Mouse (Mus musculus) hindbrain, embryonic 11.5 days (tissue): ENCODE data around the gene Tab2. TPM values are rescaled to one million over a fixed set of nuclear protein-coding genes. Genes with fewer than 3 reads are reported as not detected.
A peak's percentile ranks its signal among the peaks of the same experiment; 100 is the strongest.

Experiments
- ATAC-seq: fragments of 200-750 bp; cut with Nextera tagmentation; 2 replicates; pipeline ENCODE4 v1.8.0; 2017; ENCODE audit warnings: mild to moderate bottlenecking, moderate TSS enrichment, moderate library complexity; ENCODE audit not compliant: low FRiP score
- DNase-seq: peaks from one replicate; pipeline ENCODE4 v3.0.0-alpha.2; 2015; ENCODE audit warnings: low spot score
- H3K27ac ChIP-seq: fragments of 300-500 bp; sonication (generic); 2 replicates; pipeline ENCODE4 v1.5.1; 2014; ENCODE audit warnings: mild to moderate bottlenecking, low read depth, low read length
- H3K27me3 ChIP-seq: fragments of 300-500 bp; sonication (generic); 2 replicates; pipeline ENCODE4 v1.6.1; 2014; ENCODE audit warnings: mild to moderate bottlenecking, low read length, moderate library complexity, mixed read lengths; ENCODE audit not compliant: control insufficient read depth, insufficient read depth
- H3K36me3 ChIP-seq: fragments of 300-500 bp; sonication (generic); 2 replicates; pipeline ENCODE4 v1.6.1; 2014; ENCODE audit warnings: mild to moderate bottlenecking, low read length, moderate library complexity, mixed read lengths; ENCODE audit not compliant: control insufficient read depth, insufficient read depth
- H3K4me1 ChIP-seq: fragments of 300-500 bp; sonication (generic); replicated peaks from 2 replicates; pipeline ENCODE4 v1.6.1; 2014; ENCODE audit warnings: low read length, mixed read lengths; ENCODE audit not compliant: control insufficient read depth, insufficient read depth
- H3K4me2 ChIP-seq: fragments of 300-500 bp; sonication (generic); replicated peaks from 2 replicates; pipeline ENCODE4 v1.6.1; 2014; ENCODE audit warnings: mild to moderate bottlenecking, low read depth, low read length
- H3K4me3 ChIP-seq: fragments of 300-500 bp; sonication (generic); 2 replicates; pipeline ENCODE4 v1.5.1; 2014; ENCODE audit warnings: low read depth, low read length
- H3K9ac ChIP-seq: fragments of 300-500 bp; sonication (generic); 2 replicates; pipeline ENCODE4 v1.6.1; 2014; ENCODE audit warnings: low read depth, low read length
- H3K9me3 ChIP-seq: fragments of 300-500 bp; sonication (generic); 2 replicates; pipeline ENCODE4 v1.6.1; 2016; ENCODE audit warnings: low read length; ENCODE audit not compliant: control insufficient read depth
- WGBS: fragments of 180-500 bp; shearing (Covaris S2); extraction: QIAGEN DNeasy Blood & Tissue Kit; methylation state at CpG from one replicate; pipeline ENCODE4 v1.1.7; 2014; 5-methylcytosine and 5-hydroxymethylcytosine counted together
- polyA plus RNA-seq: library from polyadenylated mRNA; unstranded; fragments of >200 nt; fragmentation: Nextera tagmentation; extraction: Ambion mirVana; gene quantifications from 2 replicates; pipeline ENCODE4 v1.2.1, GENCODE M21; 2014

Tab2 gene
- polyA plus RNA-seq, 1 experiment from 2014 or later = 29.6 TPM

DNA sequence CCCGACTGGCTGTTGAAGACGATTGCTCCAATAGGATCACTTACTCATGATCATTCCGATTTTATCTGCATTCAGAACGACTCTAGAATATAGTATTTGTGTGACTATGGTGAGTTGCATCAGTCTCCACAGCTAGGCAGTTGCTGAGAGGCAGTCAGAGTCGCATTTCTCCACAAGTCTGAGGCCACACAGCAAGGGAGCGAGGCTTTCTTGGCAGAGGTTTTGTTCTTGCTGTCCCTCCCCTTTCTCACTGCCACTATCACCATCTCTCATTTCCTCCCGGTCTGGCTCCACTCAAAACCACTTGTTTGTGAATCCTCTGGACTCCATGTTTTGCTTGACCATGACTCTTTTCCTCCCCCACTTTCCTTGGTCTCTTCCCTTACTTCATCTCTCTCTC is 81.8 kb downstream of the Tab2 start:
- Histone ChIP-seq H3K4me1 (no peaks in the 10 kb centered on the region), H3K9ac (no peak overlapping the region), H3K27me3 (no peaks in the 10 kb centered on the region), H3K4me3 (no peak overlapping the region), H3K9me3 (no peaks in the 10 kb centered on the region), H3K27ac (no peak overlapping the region), H3K4me2 (no peak overlapping the region), H3K36me3 (no peaks in the 10 kb centered on the region)
- 81% methylated on average over 7 of the region's 7 CpGs for WGBS
- no peak for DNase-seq
- no peak for ATAC-seq

DNA sequence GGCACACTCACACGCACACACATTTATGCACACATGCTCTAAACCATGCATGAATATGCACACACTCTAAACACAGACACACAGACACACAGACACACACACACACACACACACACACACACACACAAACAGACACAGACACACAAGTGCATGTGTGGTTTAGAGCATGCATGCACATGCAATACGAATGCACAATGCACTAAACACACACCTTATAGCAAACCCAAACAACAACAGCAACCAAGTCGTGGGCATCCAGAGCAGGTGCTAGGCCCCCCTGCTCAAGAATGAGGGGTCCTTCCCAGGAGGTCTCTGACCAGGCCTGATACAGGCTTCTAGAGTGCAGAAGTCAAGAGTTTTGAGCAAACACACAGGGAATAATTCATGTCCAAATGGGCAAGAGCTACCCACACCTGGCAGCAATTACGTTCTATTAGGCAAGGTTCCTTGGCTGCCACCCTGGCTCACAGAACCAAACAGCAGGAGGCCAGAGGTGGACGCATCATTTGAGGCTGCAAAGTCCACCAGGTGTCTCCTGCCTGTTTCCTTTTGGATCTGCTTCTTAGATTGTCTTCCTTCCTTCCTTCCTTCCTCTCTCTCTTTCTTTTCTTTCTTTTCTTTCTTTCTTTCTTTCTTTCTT is 84.5 kb downstream of the Tab2 start:
- no peak for DNase-seq
- no peak for ATAC-seq
- 84% methylated on average over 5 of the region's 5 CpGs for WGBS

DNA sequence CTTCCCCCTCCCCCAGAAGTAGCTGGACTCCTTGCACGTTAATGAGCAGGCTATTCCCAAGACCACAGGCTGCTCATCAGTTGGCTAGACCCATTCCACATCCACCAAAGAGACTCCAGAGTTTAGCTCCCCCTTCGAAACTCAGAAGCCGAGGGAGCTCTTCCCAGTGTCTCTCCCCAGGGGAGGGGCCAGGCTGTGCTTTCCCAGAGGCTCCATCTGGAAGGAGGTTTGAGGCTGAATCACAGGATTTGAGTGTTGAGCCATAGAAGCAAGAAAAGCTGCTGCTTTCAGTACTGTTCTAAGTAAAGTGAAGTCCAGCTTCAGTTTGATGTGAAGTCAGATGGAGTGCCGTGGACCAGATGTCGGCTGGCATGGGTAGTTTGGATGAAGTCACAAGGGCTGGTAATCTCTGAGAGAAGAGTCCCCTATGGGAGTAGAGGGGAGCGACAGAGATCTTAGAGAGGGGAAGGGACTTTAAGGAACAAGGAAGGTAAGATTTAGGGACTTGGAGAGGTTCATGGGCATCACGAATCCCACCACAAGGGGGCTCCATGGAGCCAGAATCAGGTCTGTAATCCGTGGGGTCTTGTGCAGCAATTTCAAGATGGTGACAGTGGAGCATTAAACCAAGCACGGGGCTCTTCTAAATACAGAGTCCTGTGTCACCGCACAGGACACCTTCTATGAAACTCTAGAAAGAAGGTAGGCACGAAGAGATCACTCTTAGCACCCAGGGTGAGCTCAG is 85.3 kb downstream of the Tab2 start:
- no peak overlapping the region for H3K4me2 ChIP-seq
- H3K27me3 ChIP-seq = peaks cover 7% of the 10 kb centered on the region
- H3K27ac ChIP-seq = no peak overlapping the region
- 67% methylated on average over 11 of the region's 11 CpGs for WGBS
- H3K36me3 ChIP-seq = no peaks in the 10 kb centered on the region
- no peaks in the 10 kb centered on the region for H3K4me1 ChIP-seq
- H3K4me3 ChIP-seq = no peak overlapping the region
- no peaks in the 10 kb centered on the region for H3K9me3 ChIP-seq
- no peak for ATAC-seq
- no peak overlapping the region for H3K9ac ChIP-seq
- DNase-seq = peak; percentile 63

More for the DNA sequence above, 84.5 kb downstream of the Tab2 start:
- H3K9ac ChIP-seq = no peak overlapping the region
- peaks cover 7% of the 10 kb centered on the region for H3K27me3 ChIP-seq
- no peak overlapping the region for H3K27ac ChIP-seq
- no peak overlapping the region for H3K4me3 ChIP-seq
- H3K4me1 ChIP-seq = no peaks in the 10 kb centered on the region
- H3K9me3 ChIP-seq = no peaks in the 10 kb centered on the region
- H3K4me2 ChIP-seq = no peak overlapping the region
- H3K36me3 ChIP-seq = no peaks in the 10 kb centered on the region

DNA sequence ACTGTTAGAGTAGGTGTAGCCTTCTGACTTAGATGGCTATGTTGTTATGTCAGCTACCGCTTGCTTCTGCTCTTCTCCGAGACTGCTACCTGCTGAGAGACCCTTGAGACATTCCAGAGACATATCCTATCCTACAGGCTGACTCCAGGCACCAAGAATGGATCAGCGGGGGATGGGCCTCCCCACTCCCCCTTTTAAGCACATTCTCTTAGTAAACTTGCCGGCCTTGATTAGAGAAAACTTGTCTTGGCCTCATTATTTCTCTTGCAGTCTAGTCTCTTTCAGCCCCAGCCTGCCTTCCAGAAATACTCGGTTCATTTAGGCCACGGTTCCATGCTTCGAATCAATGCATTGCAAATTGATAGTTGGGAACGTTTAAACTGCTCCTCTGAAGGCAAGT is 86.3 kb downstream of the Tab2 start:
- no peak for DNase-seq
- 66% methylated on average over 8 of the region's 8 CpGs for WGBS

DNA sequence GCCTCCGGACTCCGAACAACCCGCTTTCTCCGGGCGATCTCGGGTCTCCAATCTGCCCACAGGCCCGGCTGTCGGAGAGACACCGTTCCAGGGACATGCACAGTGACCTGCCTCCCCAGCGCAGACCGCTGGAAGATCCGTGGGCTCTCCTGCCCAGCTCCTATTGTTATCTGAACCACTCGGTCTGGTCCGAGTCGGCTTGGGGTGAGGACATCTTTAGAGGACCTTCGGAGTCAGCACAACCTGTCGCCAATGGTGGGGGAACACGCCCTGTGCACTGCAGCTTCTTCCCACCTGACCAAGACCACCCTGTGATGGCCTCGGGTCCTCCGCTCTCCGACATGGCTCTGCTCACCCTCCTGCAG is 88.4 kb downstream of the Tab2 start:
- peak overlapping the region; percentile 39 for H3K4me3 ChIP-seq
- no peaks in the 10 kb centered on the region for H3K4me1 ChIP-seq
- 21% methylated on average over 21 of the region's 21 CpGs for WGBS
- H3K4me2 ChIP-seq = peak overlapping the region; percentile 86
- no peak overlapping the region for H3K27ac ChIP-seq
- H3K9ac ChIP-seq = peak overlapping the region; percentile 37; the same call in 1 of the 2 replicates
- H3K9me3 ChIP-seq = no peaks in the 10 kb centered on the region
- ATAC-seq (peak; percentile 56), DNase-seq (no peak)
- peaks cover 7% of the 10 kb centered on the region for H3K27me3 ChIP-seq
- no peaks in the 10 kb centered on the region for H3K36me3 ChIP-seq

More for the DNA sequence above, 86.3 kb downstream of the Tab2 start:
- no peaks in the 10 kb centered on the region for H3K4me1 ChIP-seq
- H3K9me3 ChIP-seq = no peaks in the 10 kb centered on the region
- H3K4me3 ChIP-seq = no peak overlapping the region
- no peak overlapping the region for H3K4me2 ChIP-seq
- ATAC-seq = no peak
- no peaks in the 10 kb centered on the region for H3K36me3 ChIP-seq
- H3K27me3 ChIP-seq = peaks cover 7% of the 10 kb centered on the region
- H3K9ac ChIP-seq = no peak overlapping the region
- no peak overlapping the region for H3K27ac ChIP-seq

DNA sequence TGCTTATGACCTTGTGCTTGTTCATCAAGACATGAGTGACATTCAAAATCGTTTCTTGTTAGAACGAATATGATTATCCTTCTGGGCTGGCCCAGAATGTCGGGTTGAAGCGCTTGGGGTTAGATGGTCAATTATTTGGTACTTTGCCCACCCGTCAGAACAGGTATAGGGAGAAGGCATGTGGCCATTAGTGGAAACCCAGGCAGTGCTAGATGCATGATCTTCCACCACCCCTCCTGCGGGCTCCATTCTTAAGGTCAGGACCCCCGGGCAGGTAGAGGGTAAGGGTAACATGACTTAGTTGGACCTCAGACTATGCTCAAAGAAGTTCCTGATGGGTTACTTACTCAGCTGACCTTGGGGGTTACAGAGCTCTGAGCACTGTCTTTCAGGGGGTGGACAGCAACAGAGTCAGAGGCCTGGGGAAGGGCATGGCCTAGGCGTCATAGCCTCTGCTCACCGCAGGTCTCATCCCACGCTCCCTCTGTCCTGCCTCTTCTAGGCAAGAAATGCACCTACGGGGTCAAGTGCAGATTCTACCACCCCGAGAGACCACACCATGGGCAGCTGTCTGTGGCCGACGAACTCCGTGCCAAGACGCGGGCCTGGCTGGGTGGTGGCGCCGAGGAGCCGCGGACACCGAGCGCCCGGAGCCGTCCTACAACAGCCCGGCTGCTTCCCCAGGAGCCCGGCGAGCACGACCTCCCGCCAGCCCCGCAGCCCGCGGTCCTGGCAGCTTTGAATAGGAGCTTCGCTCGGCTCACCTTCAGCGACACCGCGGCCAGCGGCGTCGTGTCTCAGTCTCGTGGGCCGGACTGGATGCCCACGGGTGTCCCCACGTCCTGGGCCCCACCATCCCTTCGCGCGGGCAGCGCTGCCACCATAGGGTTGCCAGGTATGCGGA is 89.0 kb downstream of the Tab2 start:
- Histone ChIP-seq H3K27ac (no peak overlapping the region), H3K27me3 (peaks cover 7% of the 10 kb centered on the region), H3K9me3 (no peaks in the 10 kb centered on the region), H3K9ac (peak overlapping the region; percentile 37; the same call in 1 of the 2 replicates), H3K4me3 (peak overlapping the region; percentile 39), H3K4me1 (no peaks in the 10 kb centered on the region), H3K36me3 (no peaks in the 10 kb centered on the region), H3K4me2 (peak overlapping the region; percentile 86)
- 16% methylated on average over 49 of the region's 50 CpGs for WGBS
- ATAC-seq (peak; percentile 56), DNase-seq (peak; percentile 39)

DNA sequence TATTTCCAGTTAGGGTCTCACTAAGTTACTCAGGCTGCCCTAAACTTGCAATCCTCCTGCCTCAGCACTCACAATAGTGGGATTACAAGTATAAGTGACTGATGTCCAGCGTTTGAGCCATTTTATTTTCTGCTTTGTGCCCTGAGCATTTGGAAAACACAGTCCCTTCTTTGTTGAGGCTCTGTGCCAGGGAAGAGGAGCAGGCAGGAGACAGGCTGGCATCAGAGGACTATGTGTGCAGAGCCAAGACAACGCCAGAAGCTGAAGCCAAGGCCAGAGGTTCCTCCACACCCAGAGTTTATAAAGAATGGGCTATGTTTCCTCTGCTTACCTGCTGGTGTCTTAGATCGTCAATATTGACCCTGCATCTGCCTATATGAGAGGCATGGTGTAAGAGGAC is 91.2 kb downstream of the Tab2 start:
- ATAC-seq (no peak), DNase-seq (no peak)
- H3K4me1 ChIP-seq = no peaks in the 10 kb centered on the region
- no peak overlapping the region for H3K9ac ChIP-seq
- H3K4me3 ChIP-seq = no peak overlapping the region
- no peak overlapping the region for H3K4me2 ChIP-seq
- peaks cover 7% of the 10 kb centered on the region for H3K27me3 ChIP-seq
- 82% methylated on average over 3 of the region's 3 CpGs for WGBS
- H3K36me3 ChIP-seq = no peaks in the 10 kb centered on the region
- no peaks in the 10 kb centered on the region for H3K9me3 ChIP-seq
- H3K27ac ChIP-seq = no peak overlapping the region

DNA sequence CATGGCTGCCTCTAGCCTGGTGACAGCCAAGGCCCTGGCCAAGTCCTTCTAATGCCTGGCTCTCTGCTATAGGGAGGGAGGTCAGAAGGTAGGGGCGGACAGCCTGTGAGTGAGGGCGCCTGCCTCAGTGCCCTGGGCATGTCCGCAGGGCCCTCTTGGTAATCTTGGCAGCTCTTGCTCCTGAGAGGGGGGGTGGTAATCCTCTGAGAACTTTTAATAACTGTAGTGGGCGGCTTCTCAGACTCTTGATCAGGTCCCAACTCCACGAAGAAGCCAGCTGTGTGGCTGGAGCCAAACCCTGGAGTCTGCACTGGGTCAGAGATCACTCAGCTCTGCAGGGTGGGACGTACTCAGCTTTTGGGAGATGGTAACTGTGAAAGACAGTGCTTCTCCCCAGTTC is 91.8 kb downstream of the Tab2 start:
- H3K4me3 ChIP-seq = no peak overlapping the region
- 82% methylated on average over 6 of the region's 6 CpGs for WGBS
- no peak overlapping the region for H3K27ac ChIP-seq
- H3K36me3 ChIP-seq = no peaks in the 10 kb centered on the region
- ATAC-seq (no peak), DNase-seq (no peak)
- H3K4me1 ChIP-seq = no peaks in the 10 kb centered on the region
- no peak overlapping the region for H3K9ac ChIP-seq
- no peak overlapping the region for H3K4me2 ChIP-seq
- peaks cover 7% of the 10 kb centered on the region for H3K27me3 ChIP-seq
- no peaks in the 10 kb centered on the region for H3K9me3 ChIP-seq
